Mouse (Mus musculus) kidney, postnatal 14 days (tissue): ENCODE measurements around the gene Ankrd39.

Experiments used
- DNase-seq: peaks from one replicate; pipeline ENCODE4 v3.0.0; 2022; ENCODE audit warnings: mixed read lengths

The Ankrd39 gene

DNA sequence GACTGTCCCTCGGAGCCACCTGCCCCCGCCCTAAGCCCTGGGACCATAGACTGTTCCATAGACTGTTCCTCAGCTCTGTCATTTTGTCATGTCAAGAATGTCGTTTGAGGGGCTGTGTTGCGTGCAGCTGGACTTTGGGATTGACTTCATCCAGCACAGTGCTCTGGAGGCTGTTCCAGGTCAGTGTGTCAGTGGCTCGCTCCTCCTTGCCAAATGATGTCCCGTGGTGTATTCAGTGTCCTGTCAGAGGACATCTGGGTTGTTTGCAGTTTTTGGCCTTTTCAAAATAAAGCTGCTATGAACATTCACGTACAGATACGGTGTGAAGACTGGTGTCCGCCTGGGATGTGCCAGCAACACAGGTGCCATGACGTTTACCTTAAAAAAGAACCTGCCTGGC lies 20.3 kb downstream of the Ankrd39 start:
- DNase-seq: no peak

GRCm38 (mm10) chr1:36525774-36526173 lies 21.5 kb downstream of the Ankrd39 start:
- DNase-seq: no peak

DNA sequence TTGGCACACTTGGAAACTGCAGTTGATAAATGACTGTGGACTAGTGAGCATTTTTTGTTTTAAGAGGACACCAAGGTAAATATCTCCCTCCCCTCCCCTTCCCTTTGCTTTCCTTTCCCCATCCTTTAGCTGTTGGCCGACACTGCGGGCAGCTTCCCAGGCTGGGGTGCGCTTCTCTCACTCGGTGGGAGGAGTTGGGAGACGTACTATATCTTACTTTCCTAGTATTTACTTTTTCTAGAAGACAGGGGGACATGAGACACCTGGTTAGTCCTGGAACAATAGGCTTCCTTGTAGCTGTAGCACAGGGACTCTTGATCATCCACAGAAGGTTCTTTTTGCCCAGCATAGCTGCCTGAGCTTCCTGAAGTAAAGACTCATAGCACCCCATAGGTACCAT lies 23.2 kb downstream of the Ankrd39 start:
- no peak for DNase-seq

DNA sequence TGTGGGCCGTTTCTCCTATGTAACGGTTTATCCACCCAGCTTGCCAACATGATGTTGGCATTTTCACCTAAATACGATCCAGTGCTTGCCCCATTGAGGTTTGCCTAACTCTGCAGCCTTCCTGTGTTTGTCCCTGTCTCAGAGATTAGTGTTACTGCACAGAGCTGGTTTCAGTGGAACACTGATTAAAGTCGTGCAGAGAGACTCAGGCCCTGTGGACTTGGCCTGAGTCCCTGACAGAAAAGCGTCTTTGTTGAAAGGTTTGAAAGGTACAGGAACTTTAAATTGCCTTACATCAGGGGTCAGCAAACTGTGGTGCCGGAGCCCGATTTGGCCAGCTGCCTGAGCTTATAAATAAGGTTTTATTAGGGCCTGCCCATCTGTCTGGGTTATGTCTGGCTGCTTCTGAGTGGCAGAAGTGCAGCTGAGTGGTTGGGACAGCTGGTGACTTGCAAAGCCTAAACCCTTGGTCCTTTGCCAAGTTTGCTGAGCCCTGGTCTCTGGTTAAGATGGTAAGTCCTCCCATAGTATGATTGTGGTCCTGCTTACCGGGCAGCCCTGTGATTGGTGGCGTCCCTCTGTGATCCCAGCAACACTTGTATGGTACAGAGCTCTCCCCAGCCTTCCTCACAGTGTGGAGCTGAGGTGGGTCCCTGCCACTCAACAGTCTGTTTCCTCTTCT lies 23.8 kb downstream of the Ankrd39 start:
- DNase-seq: no peak

- no peak for DNase-seq
Observed at GRCm38 (mm10) chr1:36522210-36522609, 25.0 kb downstream of the Ankrd39 start.

DNA sequence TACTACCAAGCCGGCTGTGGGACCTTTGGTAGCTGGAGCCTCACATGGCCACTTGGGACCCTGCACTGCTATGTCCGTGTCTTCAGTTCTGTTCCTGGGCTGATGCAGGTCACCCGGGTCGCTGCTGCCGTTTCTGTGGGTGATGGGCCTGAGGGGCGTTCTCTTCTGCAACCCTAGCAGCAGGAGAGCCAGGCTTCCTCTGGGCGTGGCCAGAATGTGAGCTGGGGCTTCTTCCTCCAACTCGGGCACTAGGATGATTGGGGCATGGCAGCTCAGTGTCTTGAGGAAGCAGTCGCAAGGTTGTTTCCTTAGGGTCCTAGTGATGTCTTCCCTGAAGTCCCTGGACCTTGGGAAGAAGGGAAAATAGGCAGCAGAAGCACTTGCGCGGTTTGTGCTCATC lies 27.6 kb downstream of the Ankrd39 start:
- DNase-seq: no peak

GRCm38 (mm10) chr1:36518259-36518658 lies 29.0 kb downstream of the Ankrd39 start:
- DNase-seq: no peak

DNA sequence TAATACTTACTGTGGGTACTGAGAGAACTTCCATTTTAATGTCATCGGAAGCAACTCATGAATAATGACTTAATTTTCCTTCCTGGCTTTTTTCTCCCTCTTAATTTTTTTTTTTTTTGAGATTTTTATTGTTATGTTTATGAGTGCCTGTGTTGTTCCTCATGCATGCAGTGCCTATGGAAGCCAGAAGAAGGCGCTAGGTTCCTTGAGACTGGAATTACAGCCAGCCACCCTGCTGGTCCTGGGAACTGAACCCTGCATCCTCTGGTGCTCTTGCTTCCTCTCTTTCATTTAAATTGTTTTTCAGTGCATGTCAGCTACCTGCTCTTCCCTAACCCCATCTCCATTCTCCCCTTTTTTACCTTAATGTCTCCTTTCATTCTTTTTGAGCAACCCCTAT lies 33.5 kb downstream of the Ankrd39 start:
- peak; percentile 55 for DNase-seq

GRCm38 (mm10) chr1:36513310-36513709 lies 33.9 kb downstream of the Ankrd39 start:
- DNase-seq: peak; percentile 55

- no peak for DNase-seq
Observed at GRCm38 (mm10) chr1:36512966-36513280, 34.3 kb downstream of the Ankrd39 start.

GRCm38 (mm10) chr1:36512089-36512965 lies 34.9 kb downstream of the Ankrd39 start:
- peak; percentile 62 for DNase-seq

DNA sequence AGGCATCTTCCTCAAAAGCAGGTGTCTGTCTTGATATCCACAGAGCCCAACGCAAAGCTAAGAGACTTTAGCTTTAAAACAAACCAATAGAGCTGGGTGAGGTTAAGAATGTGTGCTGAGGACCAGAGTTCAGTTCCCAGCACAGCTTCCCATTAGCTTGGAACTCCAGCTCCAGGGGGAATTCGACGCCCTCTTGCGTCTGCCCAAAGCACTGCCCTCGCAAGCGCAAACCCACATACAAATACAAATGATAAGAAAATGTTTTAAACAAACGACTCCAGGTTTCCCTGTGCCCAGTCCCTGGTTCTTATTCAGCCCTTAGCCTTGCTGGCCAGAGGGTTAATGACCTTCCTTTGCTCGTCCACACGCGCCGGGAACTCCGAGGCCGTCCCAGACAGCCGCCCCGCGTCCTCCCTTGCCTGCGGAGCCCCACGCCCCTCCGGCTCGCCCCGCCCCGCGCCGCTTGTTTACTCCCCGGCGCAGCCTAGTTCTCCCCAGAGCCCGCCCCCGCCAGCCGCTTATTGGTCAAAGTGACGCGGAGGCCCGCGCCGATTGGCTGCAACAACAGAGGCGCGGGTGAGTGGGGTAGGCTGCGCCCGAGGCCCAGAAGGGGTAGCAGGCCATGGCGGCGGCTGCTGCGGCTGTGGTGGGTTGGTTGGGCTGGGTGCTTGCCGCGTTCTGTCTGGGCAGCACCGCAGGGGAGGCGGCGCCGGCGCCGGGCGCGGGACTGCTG lies 35.8 kb downstream of the Ankrd39 start, which contains the start of gene Cnnm3:
Gene Cnnm3 (plus strand): TSS at position 579 of the 733 bp plus-strand sequence.
- peak; percentile 100 for DNase-seq

DNA sequence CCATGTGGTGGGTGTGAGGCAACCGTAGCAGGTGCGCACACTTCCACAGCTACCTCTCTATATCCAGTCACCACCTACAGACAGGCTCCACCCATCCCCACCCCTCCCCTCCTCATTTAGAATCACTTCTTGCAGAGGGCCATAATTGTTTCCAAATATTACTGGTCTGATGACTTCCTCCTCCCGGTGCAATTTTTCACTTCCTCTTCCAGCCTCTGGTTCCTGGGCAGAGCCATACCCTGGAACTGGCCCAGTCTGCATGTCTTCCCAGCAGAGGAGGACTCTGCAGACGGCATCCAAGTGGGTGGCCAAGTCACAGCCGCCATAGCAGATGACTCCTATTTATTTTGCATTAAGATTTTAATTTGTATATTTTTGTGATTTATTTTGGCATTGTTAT lies 39.0 kb downstream of the Ankrd39 start:
- no peak for DNase-seq

- peak; percentile 76 for DNase-seq
Observed at GRCm38 (mm10) chr1:36501261-36501660, 46.0 kb downstream of the Ankrd39 start.

DNA sequence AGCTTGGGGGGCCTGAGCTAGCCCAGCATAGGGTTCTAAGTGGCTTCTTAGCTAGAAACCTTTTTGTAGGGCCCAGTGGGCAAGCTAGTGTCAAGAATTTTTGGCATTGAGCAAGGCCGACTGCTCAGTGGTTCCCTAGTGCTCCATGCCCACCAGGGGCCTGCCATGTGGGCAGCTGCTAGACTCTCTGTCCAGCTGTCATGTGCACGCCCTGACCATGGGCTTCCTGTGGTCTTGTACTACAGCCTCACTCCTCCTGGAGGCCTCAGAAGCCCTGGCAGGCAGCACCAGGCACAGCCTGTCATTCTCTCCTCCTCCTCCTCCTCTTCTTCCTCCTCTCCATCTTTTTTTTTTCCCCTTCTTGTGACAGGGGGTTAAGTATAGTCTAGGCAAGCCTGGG lies 49.9 kb downstream of the Ankrd39 start:
- DNase-seq: no peak

DNA sequence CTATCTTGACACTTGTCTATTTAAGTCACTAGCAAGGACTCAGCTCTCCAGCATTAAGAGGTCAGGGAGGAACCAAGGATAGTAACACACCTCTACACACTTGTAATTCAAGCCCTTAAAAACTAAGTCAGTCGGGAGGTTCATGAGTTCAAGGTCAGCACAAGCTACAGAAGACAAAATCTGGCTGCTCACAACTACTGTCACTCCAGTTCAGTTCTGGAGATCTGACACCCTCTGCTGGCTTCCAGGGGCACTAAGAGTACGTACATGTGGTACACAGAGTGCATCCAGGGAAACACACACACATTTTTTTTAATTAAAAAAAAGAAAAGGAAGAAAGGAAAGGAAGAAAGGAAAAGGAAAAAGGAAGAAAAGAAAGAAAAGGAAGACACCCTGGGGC lies 50.5 kb downstream of the Ankrd39 start:
- peak; percentile 46 for DNase-seq

DNA sequence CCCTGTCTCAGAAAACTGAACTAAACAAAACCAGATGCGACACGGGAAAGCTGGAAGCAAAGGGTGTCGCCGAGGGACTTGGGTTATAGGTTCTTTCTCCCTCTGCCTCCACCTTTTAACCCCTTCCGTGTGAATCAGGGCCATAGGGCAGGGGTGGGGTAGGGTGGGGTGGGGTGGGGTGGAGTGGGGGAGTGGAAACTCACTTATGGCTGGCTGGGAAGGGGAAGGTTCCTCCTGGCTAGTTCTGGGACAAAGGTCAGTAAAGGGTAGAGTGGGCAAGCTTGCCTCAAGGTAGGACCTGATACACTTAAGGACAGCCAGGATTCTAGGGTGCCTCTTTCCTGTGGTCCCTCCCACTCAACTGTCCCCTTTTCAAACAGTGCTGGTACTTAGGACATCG lies 53.9 kb downstream of the Ankrd39 start:
- no peak for DNase-seq

DNA sequence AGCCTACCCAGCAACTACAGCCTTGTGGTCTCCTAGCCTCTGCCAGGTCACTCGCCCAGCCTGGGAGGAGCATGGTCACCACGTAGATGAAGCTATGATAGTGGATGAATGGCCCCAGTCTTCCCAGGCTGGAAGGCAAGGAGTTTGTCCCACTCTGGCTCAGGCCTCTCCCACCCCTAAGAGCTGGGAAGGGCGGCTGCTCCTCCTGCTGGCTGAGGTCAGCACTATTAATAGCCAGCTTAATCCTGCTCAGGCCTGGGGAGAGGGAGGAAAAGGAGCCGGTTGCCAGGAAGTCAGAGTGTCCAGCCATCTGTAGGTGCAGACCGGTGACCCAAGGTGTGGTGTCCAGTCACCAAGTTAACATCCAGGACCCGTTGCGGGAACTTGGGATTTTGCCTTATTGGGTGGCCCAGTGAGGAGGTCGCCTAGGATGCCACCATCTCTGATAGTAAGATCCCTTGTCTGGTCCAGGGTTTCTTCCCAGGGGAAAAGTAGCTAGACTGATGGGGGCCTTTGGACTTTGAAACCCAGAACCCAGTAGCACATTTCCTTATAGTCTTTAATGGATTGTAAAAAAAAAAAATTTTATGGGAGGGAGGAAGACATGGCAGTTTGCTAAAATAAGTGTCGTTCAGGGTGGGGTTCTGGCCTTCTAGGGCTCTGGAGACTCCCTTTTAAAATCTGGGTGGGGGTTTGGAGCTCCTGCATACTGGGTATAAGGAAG lies 54.7 kb downstream of the Ankrd39 start:
- peak; percentile 78 for DNase-seq

DNA sequence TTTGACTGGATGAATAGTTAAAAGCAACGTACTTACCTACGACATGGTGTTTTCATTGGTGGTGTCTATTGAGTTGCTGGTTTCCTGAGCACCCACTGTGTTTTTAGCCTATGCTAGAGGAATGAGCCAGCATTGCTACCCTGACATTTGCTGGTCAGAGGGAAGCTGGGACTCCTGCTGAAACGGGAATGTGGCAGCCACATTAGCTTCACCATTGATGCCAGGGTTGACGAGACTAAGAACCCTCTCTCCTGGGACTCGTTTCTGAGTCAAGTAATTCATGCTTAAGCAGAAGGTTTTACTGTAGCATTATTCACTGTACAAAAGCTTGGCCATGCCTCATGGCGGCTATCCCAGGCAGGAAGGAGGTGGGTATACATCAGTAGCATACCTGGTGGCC lies 57.6 kb downstream of the Ankrd39 start:
- DNase-seq: no peak
